Mouse (Mus musculus) adipocyte (in vitro differentiated cells): Measurements from ENCODE around the gene Anks1b.
"Not testable (repeated sequence)": the region's sequence is repeated elsewhere in the genome, so short reads cannot be mapped to it uniquely, and the experiment has no call there.

Source experiments
- DNase-seq: peaks from one replicate; pipeline ENCODE4 v3.0.0-alpha.2; 2016; ENCODE audit warnings: low spot score

The Anks1b gene

GRCm38 (mm10) chr10:90576191-90577098 is 703.1 kb downstream of the Anks1b start:
- no peak for DNase-seq

DNA sequence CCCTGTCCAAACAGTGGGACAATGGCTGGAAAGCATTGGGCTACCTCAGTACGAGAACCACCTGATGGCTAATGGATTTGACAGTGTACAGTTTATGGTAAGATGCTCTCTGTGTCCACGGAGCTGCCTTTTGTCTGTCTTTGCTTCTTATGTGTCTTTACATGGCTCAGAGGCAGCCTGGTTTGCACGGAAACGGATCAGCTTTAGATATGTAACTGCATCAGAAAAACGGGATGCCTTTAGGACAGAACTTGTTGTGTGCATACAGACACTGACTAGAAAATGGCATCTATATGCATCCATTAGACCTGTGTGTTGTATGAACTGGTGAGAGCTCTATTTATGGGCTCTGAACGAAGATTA is 703.8 kb downstream of the Anks1b start:
- DNase-seq = no peak

- DNase-seq = no peak
Observed at GRCm38 (mm10) chr10:90577777-90578176, 704.5 kb downstream of the Anks1b start.

GRCm38 (mm10) chr10:90579970-90580369 is 706.7 kb downstream of the Anks1b start:
- no peak for DNase-seq

DNA sequence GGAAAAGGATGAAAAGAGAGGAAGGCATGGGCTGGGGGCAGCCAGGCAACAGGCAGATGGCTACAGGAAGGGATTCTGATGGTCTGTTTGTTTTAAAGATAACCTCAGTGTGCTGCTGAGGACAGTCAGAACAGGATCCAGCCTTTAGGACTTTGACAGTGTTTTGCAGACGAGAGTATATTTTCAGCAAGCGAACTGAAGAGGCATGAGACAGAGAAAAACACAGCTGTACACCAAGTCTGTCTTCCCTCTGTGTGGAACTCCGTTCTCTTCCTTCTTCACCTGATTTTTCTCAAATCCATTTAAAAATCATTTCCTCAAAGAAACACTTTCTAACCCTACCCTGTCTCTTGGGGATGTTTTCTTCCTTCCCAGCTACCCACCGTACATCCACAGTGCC is 710.7 kb downstream of the Anks1b start:
- no peak for DNase-seq

DNA sequence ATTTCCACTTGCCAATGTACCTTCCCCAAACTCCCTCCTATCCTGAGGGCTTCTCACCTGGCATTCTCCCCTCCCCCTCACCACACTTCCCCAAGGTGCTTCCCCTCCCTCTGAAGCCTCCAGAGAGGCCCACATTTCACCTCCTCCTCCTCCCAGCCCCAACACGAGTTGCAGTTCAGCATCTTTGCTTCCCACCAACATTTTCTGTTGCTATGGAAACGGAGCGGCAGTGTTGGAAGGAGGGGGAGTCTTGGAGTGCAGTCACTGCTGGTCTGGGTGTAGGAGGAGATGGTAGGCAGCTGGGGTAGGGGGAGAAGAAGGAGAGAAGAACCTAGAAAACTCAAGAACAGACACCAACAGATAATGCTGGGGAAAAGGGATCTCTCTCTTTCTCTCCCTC is 722.8 kb downstream of the Anks1b start:
- DNase-seq = no peak

DNA sequence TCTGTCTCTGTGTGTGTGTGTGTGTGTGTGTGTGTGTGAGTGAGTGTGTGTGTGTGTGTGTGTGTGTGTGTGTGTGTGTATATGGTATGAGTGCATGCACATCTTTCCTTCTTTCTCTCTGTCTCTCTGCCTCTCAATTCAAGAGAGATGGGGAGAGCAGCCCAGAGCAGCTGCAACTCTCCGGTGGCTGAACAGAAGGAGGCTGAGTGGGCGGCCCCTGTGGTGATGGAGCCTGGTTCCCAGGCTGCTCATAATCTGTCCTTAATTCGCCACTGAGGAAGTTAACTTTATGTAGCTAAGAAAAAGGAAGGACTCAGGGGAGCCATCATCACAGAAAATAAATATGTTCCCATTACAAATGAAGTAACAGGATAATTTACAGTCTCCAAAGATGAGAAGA is 723.3 kb downstream of the Anks1b start:
- DNase-seq = no peak

GRCm38 (mm10) chr10:90599149-90599548 is 725.8 kb downstream of the Anks1b start:
- no peak for DNase-seq

GRCm38 (mm10) chr10:90599726-90600531 is 726.6 kb downstream of the Anks1b start:
- DNase-seq = no peak

- DNase-seq = no peak
Observed at GRCm38 (mm10) chr10:90607586-90607985, 734.3 kb downstream of the Anks1b start.

- no peak for DNase-seq
Observed at GRCm38 (mm10) chr10:90609437-90609836, 736.1 kb downstream of the Anks1b start.

- DNase-seq = no peak
Observed at GRCm38 (mm10) chr10:90613051-90613450, 739.7 kb downstream of the Anks1b start.

- no peak for DNase-seq
Observed at GRCm38 (mm10) chr10:90615196-90615595, 741.9 kb downstream of the Anks1b start.

GRCm38 (mm10) chr10:90616622-90617021 is 743.3 kb downstream of the Anks1b start:
- no peak for DNase-seq

GRCm38 (mm10) chr10:90617664-90618296 is 744.5 kb downstream of the Anks1b start:
- no peak for DNase-seq

GRCm38 (mm10) chr10:90627532-90627931 is 754.2 kb downstream of the Anks1b start:
- peak; percentile 2 for DNase-seq

GRCm38 (mm10) chr10:90630099-90630698 is 756.9 kb downstream of the Anks1b start:
- DNase-seq = no peak

DNA sequence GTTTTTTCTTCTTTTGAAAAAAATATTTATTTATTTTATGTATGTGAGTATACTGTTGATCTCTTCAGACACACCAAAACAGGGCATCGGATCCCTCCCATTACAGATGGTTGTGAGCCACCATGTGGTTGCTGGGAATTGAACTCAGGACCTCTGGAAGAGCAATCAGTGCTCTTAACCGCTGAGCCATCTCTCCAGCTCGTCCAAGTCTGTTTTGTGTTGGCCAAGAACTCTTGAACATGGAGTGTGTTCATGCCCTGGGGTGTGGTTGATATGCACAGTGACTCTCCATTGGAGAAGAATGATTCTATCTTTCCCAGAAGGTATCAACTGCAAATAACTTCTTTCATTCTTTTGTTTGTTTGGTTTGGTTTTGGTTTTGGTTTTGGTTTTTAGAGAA is 757.5 kb downstream of the Anks1b start:
- not testable (repeated sequence) for DNase-seq

DNA sequence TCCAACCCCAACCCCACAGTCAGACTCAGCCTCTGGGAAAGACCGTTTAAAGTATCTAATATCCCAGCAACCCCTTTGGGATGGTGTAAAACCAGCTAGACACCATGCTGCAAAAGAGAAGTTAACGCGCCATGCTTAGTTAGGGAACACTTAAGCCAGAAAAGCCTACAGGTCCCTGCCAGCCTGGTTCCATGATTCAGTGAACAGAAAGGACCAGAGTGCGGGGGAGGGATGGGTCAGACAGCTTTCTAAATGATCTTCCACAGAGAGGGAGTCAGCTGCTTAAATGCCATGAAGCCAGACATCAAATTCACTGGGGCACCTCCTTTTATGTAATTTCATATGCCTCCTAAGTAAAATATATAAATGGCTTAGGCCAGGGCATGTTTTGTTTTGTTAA is 764.0 kb downstream of the Anks1b start:
- no peak for DNase-seq

DNA sequence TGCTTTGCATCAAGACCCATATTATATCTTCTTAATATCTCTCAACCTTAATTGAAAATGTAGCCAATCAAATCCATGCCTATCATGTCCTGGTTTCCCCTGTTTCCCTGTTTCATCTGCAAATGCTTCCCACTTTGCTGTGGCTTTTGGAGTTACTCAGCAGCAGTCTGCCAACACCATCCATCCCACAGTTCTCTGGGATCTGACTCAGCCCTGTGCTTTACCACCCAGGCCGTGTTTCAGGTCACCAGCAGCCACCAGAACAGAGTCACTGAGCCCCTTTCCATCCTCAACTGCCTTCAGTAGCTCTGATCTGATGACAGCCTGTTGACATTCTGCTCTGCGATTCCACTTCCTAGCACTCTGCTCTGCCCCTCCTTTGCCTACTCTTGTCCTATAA is 776.4 kb downstream of the Anks1b start:
- no peak for DNase-seq

GRCm38 (mm10) chr10:90657416-90658120 is 784.3 kb downstream of the Anks1b start:
- DNase-seq = peak; percentile 78

- DNase-seq = peak; percentile 30
Observed at GRCm38 (mm10) chr10:90666746-90667145, 793.4 kb downstream of the Anks1b start.
